Mouse (Mus musculus) heart, embryonic 11.5 days (tissue): ENCODE results near the gene Gm48551. TPM values are rescaled to one million over a fixed set of nuclear protein-coding genes. Genes with fewer than 3 reads are reported as not detected.

Experiments used
- ATAC-seq: fragments of 200-750 bp; cut with Nextera tagmentation; replicated peaks from 2 replicates; pipeline ENCODE4 v1.8.0; 2017; ENCODE audit warnings: moderate library complexity; ENCODE audit not compliant: insufficient number of reproducible peaks, low FRiP score, low TSS enrichment
- H3K27ac ChIP-seq: fragments of 300-500 bp; sonication (generic); 2 replicates; pipeline ENCODE4 v1.5.1; 2014; ENCODE audit warnings: mild to moderate bottlenecking, low read depth, low read length
- H3K27me3 ChIP-seq: fragments of 300-500 bp; sonication (generic); 2 replicates; pipeline ENCODE4 v1.6.1; 2014; ENCODE audit warnings: mild to moderate bottlenecking, low read length, mixed read lengths; ENCODE audit not compliant: control insufficient read depth, insufficient read depth
- H3K36me3 ChIP-seq: fragments of 300-500 bp; sonication (generic); 2 replicates; pipeline ENCODE4 v1.6.1; 2014; ENCODE audit warnings: mild to moderate bottlenecking, low read length, moderate library complexity, mixed read lengths; ENCODE audit not compliant: control insufficient read depth, insufficient read depth
- H3K4me1 ChIP-seq: fragments of 300-500 bp; sonication (generic); 2 replicates; pipeline ENCODE4 v1.6.1; 2014; ENCODE audit warnings: low read length; ENCODE audit not compliant: control insufficient read depth, insufficient read depth
- H3K4me2 ChIP-seq: fragments of 300-500 bp; sonication (generic); 2 replicates; pipeline ENCODE4 v1.6.1; 2014; ENCODE audit warnings: mild to moderate bottlenecking, moderate library complexity
- H3K4me3 ChIP-seq: fragments of 300-500 bp; sonication (generic); 2 replicates; pipeline ENCODE4 v1.5.1; 2014; ENCODE audit warnings: low read depth, low read length
- H3K9ac ChIP-seq: fragments of 300-500 bp; sonication (generic); 2 replicates; pipeline ENCODE4 v1.6.1; 2014; ENCODE audit warnings: mild to moderate bottlenecking, low read depth, low read length, moderate library complexity
- H3K9me3 ChIP-seq: fragments of 300-500 bp; sonication (generic); replicated peaks from 2 replicates; pipeline ENCODE4 v1.6.1; 2016; ENCODE audit warnings: low read length; ENCODE audit not compliant: control insufficient read depth
- WGBS: fragments of 180-500 bp; shearing (Covaris S2); extraction: QIAGEN DNeasy Blood & Tissue Kit; methylation state at CpG from one replicate; pipeline ENCODE4 v1.1.7; 2014; ENCODE audit not compliant: insufficient replicate concordance; 5-methylcytosine and 5-hydroxymethylcytosine counted together
- polyA plus RNA-seq: library from polyadenylated mRNA; unstranded; fragments of >200 nt; fragmentation: Nextera tagmentation; extraction: Ambion mirVana; gene quantifications from 2 replicates; pipeline ENCODE4 v1.2.1, GENCODE M21; 2014

The Gm48551 gene
- polyA plus RNA-seq, 1 experiment from 2014 or later: 1.4 TPM

DNA sequence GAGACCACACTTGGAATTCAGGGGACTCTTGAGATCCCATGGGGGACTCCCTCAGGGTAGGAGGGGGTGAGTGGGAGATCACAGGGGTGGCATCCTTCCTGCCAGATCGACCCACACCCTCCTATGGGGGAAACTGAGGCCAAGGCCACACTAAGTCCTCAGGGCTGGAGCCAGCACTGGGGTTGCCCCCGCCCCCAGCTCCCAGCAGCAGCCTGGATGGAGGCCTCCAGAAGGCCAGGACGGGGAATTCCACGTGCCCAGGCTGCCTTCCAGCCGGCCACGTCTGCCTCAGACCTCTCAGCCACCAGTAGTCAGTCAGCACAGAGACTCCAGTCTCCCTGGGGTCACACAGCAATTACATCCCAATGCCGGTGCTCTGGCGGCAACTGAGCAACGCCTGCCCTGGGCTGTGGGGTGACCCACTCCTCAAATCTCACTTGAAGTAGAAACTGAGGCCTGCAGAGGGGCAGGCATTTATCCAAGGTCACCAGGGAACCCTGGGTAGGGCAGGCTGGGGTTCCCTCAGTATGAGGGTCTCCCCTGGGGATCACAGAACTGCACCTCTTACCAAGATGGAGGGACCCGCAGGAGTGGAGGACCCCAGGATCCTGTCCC lies 41.1 kb downstream of the Gm48551 start:
- ATAC-seq: no peak
- H3K4me3 ChIP-seq: peak overlapping the region; percentile 62; the same call in 1 of the 2 replicates
- peak overlapping the region; percentile 83 for H3K4me2 ChIP-seq
- no peak overlapping the region for H3K27ac ChIP-seq
- peaks cover 17% of the 10 kb centered on the region for H3K27me3 ChIP-seq
- peak overlapping the region; percentile 8; the same call in 1 of the 2 replicates for H3K9ac ChIP-seq
- no peaks in the 10 kb centered on the region for H3K9me3 ChIP-seq
- WGBS: 30% methylated on average over 10 of the region's 10 CpGs
- peaks cover 30% of the 10 kb centered on the region for H3K4me1 ChIP-seq
- H3K36me3 ChIP-seq: no peaks in the 10 kb centered on the region

DNA sequence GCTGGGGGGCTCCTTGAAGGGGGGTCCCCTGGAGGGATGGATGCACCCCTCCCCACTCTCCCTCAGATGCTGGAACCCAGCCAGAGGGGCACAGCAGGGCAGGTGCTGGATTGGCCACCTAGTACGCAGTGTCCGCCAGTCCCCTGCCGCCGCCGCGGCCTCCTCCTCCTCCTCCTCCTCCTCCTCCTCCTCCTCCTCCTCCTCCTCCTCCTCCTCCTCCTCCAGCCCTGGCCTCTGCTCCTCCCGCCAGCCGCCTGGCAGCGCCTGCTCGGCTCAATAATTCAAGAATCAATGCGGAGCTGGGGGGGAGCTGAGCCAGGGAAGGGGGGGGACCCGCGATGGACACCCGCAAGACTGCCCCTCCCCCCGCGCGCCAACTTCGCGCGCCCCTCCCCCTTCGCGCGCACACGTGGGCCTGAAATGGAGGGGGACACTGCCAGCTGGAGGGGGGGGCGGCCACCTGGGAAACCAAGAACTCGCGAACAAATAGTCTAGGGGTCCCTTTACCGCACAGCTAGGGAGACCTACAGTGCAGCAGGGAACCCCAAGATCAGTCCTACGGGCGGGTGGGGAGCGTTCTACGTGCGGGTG lies 41.9 kb downstream of the Gm48551 start:
- Histone ChIP-seq H3K4me1 (peaks cover 32% of the 10 kb centered on the region), H3K4me2 (peak overlapping the region; percentile 83), H3K9me3 (no peaks in the 10 kb centered on the region), H3K27ac (no peak overlapping the region), H3K36me3 (no peaks in the 10 kb centered on the region), H3K9ac (peak overlapping the region; percentile 74), H3K4me3 (peak overlapping the region; percentile 62), H3K27me3 (peaks cover 15% of the 10 kb centered on the region)
- ATAC-seq: no peak
- WGBS: 6% methylated on average over 14 of the region's 33 CpGs

GRCm38 (mm10) chr10:81426897-81427296 lies 42.6 kb downstream of the Gm48551 start:
- Histone ChIP-seq H3K27me3 (peaks cover 19% of the 10 kb centered on the region), H3K4me3 (peak overlapping the region; percentile 62), H3K4me2 (peak overlapping the region; percentile 83), H3K27ac (no peak overlapping the region), H3K4me1 (peaks cover 36% of the 10 kb centered on the region), H3K9ac (peak overlapping the region; percentile 74), H3K36me3 (no peaks in the 10 kb centered on the region), H3K9me3 (no peaks in the 10 kb centered on the region)
- ATAC-seq: no peak
- 1% methylated on average over 27 of the region's 38 CpGs for WGBS

- Histone ChIP-seq H3K27me3 (peaks cover 20% of the 10 kb centered on the region), H3K9ac (peak overlapping the region; percentile 74; the same call in 1 of the 2 replicates), H3K36me3 (no peaks in the 10 kb centered on the region), H3K27ac (no peak overlapping the region), H3K9me3 (no peaks in the 10 kb centered on the region), H3K4me3 (peak overlapping the region; percentile 62), H3K4me1 (peaks cover 36% of the 10 kb centered on the region), H3K4me2 (peak overlapping the region; percentile 83)
- WGBS: 34% methylated on average over 3 of the region's 3 CpGs
- no peak for ATAC-seq
These were observed 43.1 kb downstream of the Gm48551 start for GRCm38 (mm10) chr10:81427327-81427726.

- H3K4me1 ChIP-seq: peaks cover 36% of the 10 kb centered on the region
- peaks cover 22% of the 10 kb centered on the region for H3K27me3 ChIP-seq
- WGBS: 77% methylated on average over 8 of the region's 8 CpGs
- H3K9me3 ChIP-seq: no peaks in the 10 kb centered on the region
- H3K4me3 ChIP-seq: no peak overlapping the region
- no peak overlapping the region for H3K27ac ChIP-seq
- no peaks in the 10 kb centered on the region for H3K36me3 ChIP-seq
- ATAC-seq: no peak
- H3K9ac ChIP-seq: no peak overlapping the region
- H3K4me2 ChIP-seq: no peak overlapping the region
These were observed 43.7 kb downstream of the Gm48551 start for GRCm38 (mm10) chr10:81427804-81428506.

DNA sequence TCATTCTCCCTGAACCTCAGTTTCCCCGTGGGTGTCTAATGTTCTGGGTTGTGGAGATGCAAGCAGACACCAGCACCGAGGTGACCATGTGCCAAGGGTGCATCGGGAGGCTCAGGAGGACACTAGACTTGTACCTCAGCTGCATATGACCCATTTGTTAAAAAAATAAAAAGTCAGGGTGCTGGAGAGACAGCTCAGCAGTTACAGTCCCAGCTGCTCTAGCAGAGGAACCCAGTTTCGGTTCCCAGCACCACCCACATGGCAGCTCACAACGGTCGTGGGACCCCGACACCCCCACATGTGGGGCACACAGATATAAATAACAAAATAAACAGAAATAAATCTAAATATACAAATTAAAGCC lies 44.2 kb downstream of the Gm48551 start:
- Histone ChIP-seq H3K36me3 (no peaks in the 10 kb centered on the region), H3K27ac (no peak overlapping the region), H3K27me3 (peaks cover 22% of the 10 kb centered on the region), H3K9ac (no peak overlapping the region), H3K4me1 (peaks cover 40% of the 10 kb centered on the region), H3K9me3 (no peaks in the 10 kb centered on the region), H3K4me2 (no peak overlapping the region), H3K4me3 (no peak overlapping the region)
- WGBS: 83% methylated on average over 7 of the region's 7 CpGs
- no peak for ATAC-seq

DNA sequence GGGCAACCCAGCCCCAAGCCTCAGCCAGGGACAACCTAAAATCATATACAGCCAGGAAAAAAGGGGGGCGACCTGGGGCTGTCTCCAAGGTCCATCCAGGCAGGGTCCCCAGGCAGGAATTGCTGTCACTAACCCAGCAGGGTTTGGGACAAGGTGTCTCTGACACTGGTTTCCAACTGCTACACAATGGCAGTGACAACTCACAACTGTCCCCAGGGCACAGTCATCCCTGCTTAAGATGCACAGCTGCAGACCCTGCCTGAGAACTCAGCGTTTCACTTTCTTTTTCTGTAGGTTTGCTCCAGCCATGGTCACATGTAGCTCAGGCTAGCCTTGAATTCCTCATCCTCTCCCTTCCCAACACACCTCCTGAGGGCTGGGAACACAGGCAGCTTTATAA lies 44.8 kb downstream of the Gm48551 start:
- no peak overlapping the region for H3K9ac ChIP-seq
- ATAC-seq: no peak
- H3K27ac ChIP-seq: no peak overlapping the region
- H3K27me3 ChIP-seq: peaks cover 22% of the 10 kb centered on the region
- WGBS: 29% methylated on average over 2 of the region's 2 CpGs
- no peaks in the 10 kb centered on the region for H3K36me3 ChIP-seq
- peaks cover 38% of the 10 kb centered on the region for H3K4me1 ChIP-seq
- H3K9me3 ChIP-seq: no peaks in the 10 kb centered on the region
- peak overlapping the region; percentile 97 for H3K4me2 ChIP-seq
- H3K4me3 ChIP-seq: peak overlapping the region; percentile 68; the same call in 1 of the 2 replicates

DNA sequence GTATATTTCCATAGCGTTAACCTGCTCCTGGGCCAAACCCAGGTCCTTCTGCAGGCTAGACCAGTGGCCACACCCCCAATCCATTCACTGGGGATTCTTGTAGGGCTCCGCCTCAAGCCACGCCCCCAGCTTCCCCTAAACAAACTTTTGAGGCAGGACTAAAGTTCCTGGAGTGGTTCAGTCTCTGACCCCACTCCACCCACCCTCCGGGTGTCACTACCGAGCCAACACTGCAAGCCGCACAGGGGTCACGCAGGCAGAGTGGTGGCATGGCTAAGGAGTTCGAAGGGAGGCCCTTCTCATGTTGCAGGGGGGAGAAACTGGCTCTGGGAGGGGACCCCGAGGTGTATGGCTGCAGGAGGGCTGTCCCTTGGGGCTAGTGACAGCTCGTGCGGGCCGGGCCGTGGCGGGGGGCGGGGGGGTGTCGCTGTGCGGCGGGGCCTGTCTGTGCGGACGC lies 45.4 kb downstream of the Gm48551 start:
- H3K27ac ChIP-seq: peak overlapping the region; percentile 58
- whole genome bisulfite sequencing: under 1% methylated on average over 20 of the region's 20 CpGs
- peak; percentile 19 for ATAC-seq
- H3K27me3 ChIP-seq: peaks cover 22% of the 10 kb centered on the region
- peak overlapping the region; percentile 97 for H3K4me2 ChIP-seq
- H3K9me3 ChIP-seq: no peaks in the 10 kb centered on the region
- no peaks in the 10 kb centered on the region for H3K36me3 ChIP-seq
- peak overlapping the region; percentile 72 for H3K9ac ChIP-seq
- peak overlapping the region; percentile 68 for H3K4me3 ChIP-seq
- H3K4me1 ChIP-seq: peaks cover 34% of the 10 kb centered on the region
